ENCODE assay signal across 15 mouse cellular contexts in the genomic region with DNA sequence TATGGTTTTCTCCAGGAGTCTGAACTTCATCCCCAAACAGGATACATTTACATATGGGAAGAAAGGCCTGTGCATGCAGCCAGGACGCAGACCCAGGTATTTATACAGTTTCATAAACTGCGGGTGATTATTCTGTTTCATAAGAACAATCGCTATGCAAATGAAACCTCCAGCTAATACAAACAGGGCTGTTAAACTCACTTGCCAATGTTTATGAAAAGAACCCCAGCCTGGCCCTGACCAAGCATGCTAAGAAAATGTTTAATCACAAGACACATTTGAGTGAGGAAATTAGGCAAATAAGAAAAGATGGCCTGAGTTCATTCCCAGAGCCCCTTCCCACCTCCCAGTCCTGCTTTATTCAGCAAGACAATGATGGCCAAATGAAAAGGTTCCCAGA. TPM values are rescaled to one million over a fixed set of nuclear protein-coding genes. Genes with fewer than 3 reads are reported as not detected.
DNase-seq lines count a peak whose midpoint lies in the region; ATAC-seq and TF ChIP-seq lines count a peak whose summit lies in the region.
"Had no signal": no experiment of that assay in that cellular context is flagged by ENCODE, and none has a peak within 500 bp of the region (broad histone marks: within the 10 kb centered on the region; RNA-seq: fewer than 3 reads in every experiment).

No protein-coding gene starts in this region.

- 76% methylated on average over 3 of the region's 3 CpGs for WGBS in forebrain, embryonic 10.5 days
- WGBS in forebrain, embryonic 11.5 days: 58% methylated on average over 3 of the region's 3 CpGs
- 60% methylated on average over 3 of the region's 3 CpGs for WGBS in stomach, embryonic 16.5 days
- WGBS in stomach, postnatal 0 days: 49% methylated on average over 3 of the region's 3 CpGs
- WGBS in limb, embryonic 12.5 days: 76% methylated on average over 3 of the region's 3 CpGs

- DNase-seq in forebrain, embryonic 10.5 days (ENCODE audit: extremely low spot score, low spot score): no peak
- no peak for DNase-seq in forebrain, embryonic 11.5 days (ENCODE audit: low spot score)
- DNase-seq in stomach, postnatal 0 days (ENCODE audit: low spot score): no peak
- no peak for DNase-seq in cerebellum, adult 9-10 months
- DNase-seq: adrenal gland, postnatal 14 days; cerebellum, postnatal 36 days; heart, adult 11 months; kidney, adult 11 months; kidney, postnatal 36 days; lung, adult 18-20 months; right cerebral cortex, postnatal 4 days had no signal

- H3K4me1 ChIP-seq in forebrain, embryonic 10.5 days: peaks cover 85% of the 10 kb centered on the region
- H3K4me1 ChIP-seq in forebrain, embryonic 11.5 days (replicated peaks; ENCODE audit: control insufficient read depth, insufficient read depth, low read length): peaks cover 54% of the 10 kb centered on the region
- peaks cover 41% of the 10 kb centered on the region for H3K4me1 ChIP-seq in stomach, embryonic 16.5 days (ENCODE audit: control insufficient read depth, insufficient read depth, low read length)
- H3K4me1 ChIP-seq in stomach, postnatal 0 days (replicated peaks; ENCODE audit: control insufficient read depth, insufficient read depth): peaks cover 10% of the 10 kb centered on the region
- peaks cover 74% of the 10 kb centered on the region for H3K4me1 ChIP-seq in limb, embryonic 12.5 days (replicated peaks)

- H3K9me3 ChIP-seq in forebrain, embryonic 10.5 days: no peaks in the 10 kb centered on the region
- no peaks in the 10 kb centered on the region for H3K9me3 ChIP-seq in forebrain, embryonic 11.5 days (ENCODE audit: control insufficient read depth, low read length)
- no peaks in the 10 kb centered on the region for H3K9me3 ChIP-seq in stomach, embryonic 16.5 days (replicated peaks; ENCODE audit: control insufficient read depth, low read length)
- H3K9me3 ChIP-seq in stomach, postnatal 0 days (ENCODE audit: control insufficient read depth, low read length): no peaks in the 10 kb centered on the region
- H3K9me3 ChIP-seq in limb, embryonic 12.5 days: no peaks in the 10 kb centered on the region

- TF ChIP-seq CTCF in stomach, postnatal 0 days (IDR thresholded peaks at IDR 0.05; ENCODE audit: low read depth): no peak

- peak overlapping the region; percentile 86; the same call in 1 of the 2 replicates for H3K27ac ChIP-seq in forebrain, embryonic 10.5 days
- no peak overlapping the region for H3K27ac ChIP-seq in forebrain, embryonic 11.5 days (ENCODE audit: low read depth, low read length)
- H3K27ac ChIP-seq in stomach, embryonic 16.5 days (ENCODE audit: low read length): peak overlapping the region; percentile 83; the same call in 1 of the 2 replicates
- no peak overlapping the region for H3K27ac ChIP-seq in stomach, postnatal 0 days (replicated peaks)
- H3K27ac ChIP-seq in limb, embryonic 12.5 days: peak overlapping the region; percentile 29; the same call in 1 of the 2 replicates

- no peaks in the 10 kb centered on the region for H3K27me3 ChIP-seq in forebrain, embryonic 10.5 days (ENCODE audit: poor library complexity, severe bottlenecking)
- no peaks in the 10 kb centered on the region for H3K27me3 ChIP-seq in forebrain, embryonic 11.5 days (ENCODE audit: control insufficient read depth, insufficient read depth, low read length)
- H3K27me3 ChIP-seq in stomach, embryonic 16.5 days (ENCODE audit: control insufficient read depth, insufficient read depth, low read length): no peaks in the 10 kb centered on the region
- no peaks in the 10 kb centered on the region for H3K27me3 ChIP-seq in stomach, postnatal 0 days (ENCODE audit: control insufficient read depth, insufficient read depth, low read length)
- no peaks in the 10 kb centered on the region for H3K27me3 ChIP-seq in limb, embryonic 12.5 days

- no peak overlapping the region for H3K9ac ChIP-seq in forebrain, embryonic 11.5 days (ENCODE audit: low read length)
- H3K9ac ChIP-seq in stomach, embryonic 16.5 days (ENCODE audit: low read length): no peak overlapping the region
- no peak overlapping the region for H3K9ac ChIP-seq in stomach, postnatal 0 days (ENCODE audit: low read length)
- H3K9ac ChIP-seq in limb, embryonic 12.5 days (replicated peaks): no peak overlapping the region

- no peak for ATAC-seq in forebrain, embryonic 11.5 days (replicated peaks; ENCODE audit: low FRiP score)
- ATAC-seq in stomach, embryonic 16.5 days (ENCODE audit: insufficient read depth, low FRiP score): no peak
- no peak for ATAC-seq in stomach, postnatal 0 days (ENCODE audit: low FRiP score, low TSS enrichment)
- ATAC-seq in limb, embryonic 12.5 days (ENCODE audit: insufficient number of reproducible peaks, insufficient read depth, low FRiP score, low TSS enrichment, low read depth): no peak
- ATAC-seq in cerebellum, adult (ENCODE audit: insufficient number of reproducible peaks, low FRiP score, low TSS enrichment): no peak
- no peak for ATAC-seq in megakaryocyte-erythroid progenitor cell, adult 5-6 weeks (replicated peaks; ENCODE audit: low FRiP score, low TSS enrichment, poor library complexity, severe bottlenecking)

- H3K4me2 ChIP-seq in forebrain, embryonic 11.5 days (ENCODE audit: low read depth, low read length, severe bottlenecking): no peak overlapping the region
- H3K4me2 ChIP-seq in stomach, embryonic 16.5 days (ENCODE audit: low read depth, low read length): no peak overlapping the region
- no peak overlapping the region for H3K4me2 ChIP-seq in stomach, postnatal 0 days (replicated peaks; ENCODE audit: low read depth)
- H3K4me2 ChIP-seq in limb, embryonic 12.5 days: no peak overlapping the region

- no peak for TF ChIP-seq EP300 in stomach, postnatal 0 days (optimal IDR thresholded peaks at IDR 0.05)

- peaks cover 1% of the 10 kb centered on the region; the same call in 1 of the 2 replicates for H3K36me3 ChIP-seq in forebrain, embryonic 10.5 days (replicated peaks)
- no peaks in the 10 kb centered on the region for H3K36me3 ChIP-seq in forebrain, embryonic 11.5 days (ENCODE audit: control insufficient read depth, insufficient read depth, low read length)
- no peaks in the 10 kb centered on the region for H3K36me3 ChIP-seq in stomach, embryonic 16.5 days (ENCODE audit: control insufficient read depth, insufficient read depth, low read length)
- no peaks in the 10 kb centered on the region for H3K36me3 ChIP-seq in stomach, postnatal 0 days (ENCODE audit: control insufficient read depth, insufficient read depth, low read length)
- no peaks in the 10 kb centered on the region for H3K36me3 ChIP-seq in limb, embryonic 12.5 days

- no peak overlapping the region for H3K4me3 ChIP-seq in forebrain, embryonic 10.5 days
- no peak overlapping the region for H3K4me3 ChIP-seq in forebrain, embryonic 11.5 days (ENCODE audit: low read depth, low read length)
- H3K4me3 ChIP-seq in stomach, embryonic 16.5 days (replicated peaks; ENCODE audit: low read length): no peak overlapping the region
- no peak overlapping the region for H3K4me3 ChIP-seq in stomach, postnatal 0 days (ENCODE audit: low read depth, low read length)
- no peak overlapping the region for H3K4me3 ChIP-seq in limb, embryonic 12.5 days (replicated peaks)

RNA-seq across cellular contexts. Expression of gene Zfp423, which starts 22.2 kb away (rescaled TPM):
- polyA plus RNA-seq in forebrain, embryonic 10.5 days (2016; fragmentation: Nextera tagmentation; extraction: Ambion mirVana): 24.7 and 25.2 TPM in 2 replicates
- polyA plus RNA-seq in forebrain, embryonic 11.5 days (2014; fragmentation: Nextera tagmentation; extraction: Ambion mirVana): 42.1 and 44.8 TPM in 2 replicates
- polyA plus RNA-seq in stomach, embryonic 16.5 days (2015; fragmentation: Nextera tagmentation; extraction: Ambion mirVana): 4.9 and 7.0 TPM in 2 replicates
- polyA plus RNA-seq in stomach, postnatal 0 days (2015; fragmentation: Nextera tagmentation; extraction: Ambion mirVana): 2.6 and 2.8 TPM in 2 replicates
- 40.3 and 43.9 TPM in 2 replicates for polyA plus RNA-seq in limb, embryonic 12.5 days (2016; fragmentation: Nextera tagmentation; extraction: Ambion mirVana)
- total RNA-seq in megakaryocyte-erythroid progenitor cell, adult 5-6 weeks (2014; fragmentation: Nextera tagmentation): not detected in 2 replicates
- total RNA-seq in megakaryocyte-erythroid progenitor cell, adult 5-6 weeks (2017): not detected in 2 replicates

Comparison
In these comparisons a context has a peak if more than half of its experiments do, and no peak if none do; other contexts are left out.
1. H3K27ac ChIP-seq: peak in forebrain, embryonic 10.5 days (single experiment), stomach, embryonic 16.5 days (single experiment) and limb, embryonic 12.5 days (single experiment); none in forebrain, embryonic 11.5 days (single experiment) and stomach, postnatal 0 days (single experiment).